Mouse (Mus musculus) intestine, embryonic 16.5 days (tissue): ENCODE measurements around the gene Tspan14. TPM values are rescaled to one million over a fixed set of nuclear protein-coding genes. Genes with fewer than 3 reads are reported as not detected.
A peak's percentile ranks its signal among the peaks of the same experiment; 100 is the strongest.

ENCODE experiments used
- ATAC-seq: fragments of 200-750 bp; cut with Nextera tagmentation; 2 replicates; pipeline ENCODE4 v1.8.0; 2017; ENCODE audit warnings: moderate TSS enrichment, moderate library complexity
- H3K27ac ChIP-seq: fragments of 300-500 bp; sonication (generic); 2 replicates; pipeline ENCODE4 v1.5.1; 2014; ENCODE audit warnings: mild to moderate bottlenecking, low read length
- H3K27me3 ChIP-seq: fragments of 300-500 bp; sonication (generic); replicated peaks from 2 replicates; pipeline ENCODE4 v1.6.1; 2014; ENCODE audit warnings: low read length, control low read depth, mixed read lengths; ENCODE audit not compliant: control insufficient read depth, insufficient read depth
- H3K36me3 ChIP-seq: fragments of 300-500 bp; sonication (generic); 2 replicates; pipeline ENCODE4 v1.6.1; 2014; ENCODE audit warnings: low read length, control low read depth; ENCODE audit not compliant: control insufficient read depth, insufficient read depth
- H3K4me1 ChIP-seq: fragments of 300-500 bp; sonication (generic); 2 replicates; pipeline ENCODE4 v1.6.1; 2014; ENCODE audit warnings: low read length, control low read depth, mixed read lengths; ENCODE audit not compliant: control insufficient read depth, insufficient read depth
- H3K4me2 ChIP-seq: fragments of 300-500 bp; sonication (generic); 2 replicates; pipeline ENCODE4 v1.6.1; 2014; ENCODE audit warnings: low read depth, low read length, control low read depth
- H3K4me3 ChIP-seq: fragments of 300-500 bp; sonication (generic); 2 replicates; pipeline ENCODE4 v1.5.1; 2014; ENCODE audit warnings: mild to moderate bottlenecking, low read length
- H3K9ac ChIP-seq: fragments of 300-500 bp; sonication (generic); 2 replicates; pipeline ENCODE4 v1.6.1; 2014; ENCODE audit warnings: low read depth, low read length
- H3K9me3 ChIP-seq: fragments of 300-500 bp; sonication (generic); 2 replicates; pipeline ENCODE4 v1.6.1; 2016; ENCODE audit warnings: low read length, control low read depth; ENCODE audit not compliant: control insufficient read depth
- WGBS: fragments of 180-500 bp; shearing (Covaris S2); extraction: QIAGEN DNeasy Blood & Tissue Kit; methylation state at CpG from one replicate; pipeline ENCODE4 v1.1.7; 2014; 5-methylcytosine and 5-hydroxymethylcytosine counted together
- polyA plus RNA-seq: library from polyadenylated mRNA; unstranded; fragments of >200 nt; fragmentation: Nextera tagmentation; extraction: Ambion mirVana; gene quantifications from 2 replicates; pipeline ENCODE4 v1.2.1, GENCODE M21; 2015

Gene Tspan14
- 65.0 and 65.6 TPM in 2 replicates for polyA plus RNA-seq

DNA sequence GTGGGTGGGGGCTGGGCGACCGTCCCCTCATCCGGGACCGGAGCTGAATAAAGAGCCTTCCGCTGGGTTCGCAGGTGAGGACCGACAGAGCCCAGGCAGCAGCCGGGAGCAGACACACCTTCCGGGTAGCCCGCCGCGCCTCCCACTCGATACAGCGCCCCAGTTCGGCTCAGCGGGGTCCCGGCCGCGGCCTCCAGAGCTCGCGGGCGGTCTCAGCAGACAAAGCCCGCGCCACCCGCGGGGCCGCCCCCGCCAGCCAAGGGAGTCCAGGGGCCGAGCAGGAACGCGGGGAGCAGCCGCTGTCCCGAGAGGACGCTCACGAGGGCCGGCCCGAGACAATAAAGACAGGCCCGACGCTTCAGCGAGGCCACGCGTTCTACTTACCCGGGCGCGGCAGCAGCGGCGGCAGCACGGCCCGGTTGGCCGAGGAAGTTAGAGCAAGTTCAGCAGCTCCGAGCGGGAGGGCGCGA lies at the start of gene Tspan14:
Tspan14 (minus strand) TSS at position 416 of the 470 bp plus-strand sequence.
- H3K4me2 ChIP-seq, result peak within 1 kb of the TSS; percentile 91
- H3K36me3 ChIP-seq, result no peaks in the 10 kb centered on the region
- H3K4me3 ChIP-seq, result peak within 1 kb of the TSS; percentile 82
- H3K27ac ChIP-seq, result peak within 1 kb of the TSS; percentile 96
- H3K4me1 ChIP-seq, result peaks cover 35% of the 10 kb centered on the region
- no peaks in the 10 kb centered on the region for H3K9me3 ChIP-seq
- ATAC-seq, result peak; percentile 66
- under 1% methylated on average over 53 of the region's 54 CpGs for WGBS
- H3K27me3 ChIP-seq, result no peaks in the 10 kb centered on the region
- peak within 1 kb of the TSS; percentile 89 for H3K9ac ChIP-seq

DNA sequence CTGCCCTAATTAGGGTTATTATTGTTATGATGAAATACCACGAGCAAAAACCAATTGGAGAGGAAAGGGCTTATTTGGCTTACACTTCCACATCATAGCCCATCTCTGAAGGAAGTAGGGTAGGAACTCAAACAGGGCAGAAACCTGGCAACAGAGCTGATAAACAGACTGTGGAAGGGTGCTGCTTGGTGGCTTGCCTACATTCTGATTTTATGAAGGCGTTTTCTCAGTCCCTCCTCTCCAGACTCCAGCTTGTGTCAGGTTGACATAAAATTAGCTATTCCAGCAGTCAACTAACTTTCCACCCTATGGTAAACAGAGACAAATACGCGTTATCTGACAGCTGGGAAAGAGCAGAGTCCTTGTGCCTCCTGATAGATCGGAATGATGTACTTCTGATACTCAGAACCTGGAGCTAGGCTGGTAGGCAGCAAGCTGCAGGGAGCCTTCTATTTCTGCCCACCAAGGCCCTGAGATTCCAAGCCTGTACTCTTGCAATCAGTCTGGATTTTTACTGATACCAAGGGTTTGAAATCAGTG lies 48.2 kb upstream of the Tspan14 start:
- Histone ChIP-seq H3K4me1 (peaks cover 7% of the 10 kb centered on the region; the same call in 1 of the 2 replicates), H3K4me2 (no peak overlapping the region), H3K9me3 (no peaks in the 10 kb centered on the region), H3K9ac (no peak overlapping the region), H3K27me3 (no peaks in the 10 kb centered on the region), H3K4me3 (no peak overlapping the region), H3K27ac (no peak overlapping the region), H3K36me3 (no peaks in the 10 kb centered on the region)
- WGBS, result 52% methylated on average over 5 of the region's 5 CpGs
- no peak for ATAC-seq

DNA sequence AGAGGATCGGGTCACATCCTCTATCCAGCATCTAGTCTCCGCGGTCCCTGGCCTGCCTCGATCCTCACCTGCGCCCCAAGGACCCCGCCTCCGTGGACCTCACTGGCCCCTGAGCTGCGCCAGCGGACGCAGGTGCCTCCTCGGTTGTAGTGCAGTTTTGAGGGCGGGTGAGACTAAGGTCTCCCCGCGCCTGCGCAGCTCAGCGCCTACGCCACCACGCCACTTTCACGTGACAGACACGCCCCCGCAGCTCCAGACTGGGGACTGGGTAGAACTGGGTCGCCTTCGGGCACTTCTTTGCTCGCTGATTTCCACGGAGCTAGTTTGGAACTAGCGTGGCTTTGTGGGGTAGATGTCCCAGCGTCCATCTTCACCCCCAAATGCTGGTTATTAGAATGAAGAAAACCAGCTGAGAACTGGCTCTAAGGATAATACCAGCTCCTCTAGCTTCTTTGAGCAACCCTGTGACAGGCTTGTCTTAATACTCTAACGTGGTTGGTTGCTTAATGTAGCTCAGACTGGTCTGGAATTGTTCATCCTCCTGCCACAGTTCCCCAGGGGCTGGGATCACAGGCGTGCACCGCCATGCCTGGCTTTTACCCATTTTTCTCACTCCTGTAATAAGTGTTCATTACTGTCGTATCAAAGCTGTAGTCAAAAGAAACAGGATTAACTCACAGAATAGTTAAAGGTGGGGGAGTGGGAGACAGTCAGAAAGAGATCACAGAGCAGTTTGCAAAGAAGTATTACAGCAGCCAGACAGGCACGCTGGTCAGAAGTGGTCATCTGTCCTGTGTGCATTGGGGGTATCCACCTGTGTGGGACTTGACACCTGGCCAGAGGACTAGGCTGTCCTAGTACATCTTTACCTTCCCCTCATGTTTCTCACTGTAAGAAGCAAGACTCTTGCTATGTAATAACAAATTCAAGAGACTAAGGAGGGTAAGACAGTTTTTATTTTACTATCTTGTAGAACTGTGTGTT lies 47.3 kb upstream of the Tspan14 start, which contains the start of gene Fam213a:
Fam213a (minus strand) TSS at position 159 of the 984 bp plus-strand sequence.
- no peaks in the 10 kb centered on the region for H3K36me3 ChIP-seq
- ATAC-seq, result peak; percentile 97
- peak within 1 kb of the TSS; percentile 53 for H3K27ac ChIP-seq
- H3K4me3 ChIP-seq, result peak within 1 kb of the TSS; percentile 63
- peak within 1 kb of the TSS; percentile 78 for H3K9ac ChIP-seq
- H3K4me1 ChIP-seq, result peaks cover 7% of the 10 kb centered on the region; the same call in 1 of the 2 replicates
- peak within 1 kb of the TSS; percentile 88 for H3K4me2 ChIP-seq
- no peaks in the 10 kb centered on the region for H3K9me3 ChIP-seq
- WGBS, result 3% methylated on average over 32 of the region's 32 CpGs
- H3K27me3 ChIP-seq, result no peaks in the 10 kb centered on the region

DNA sequence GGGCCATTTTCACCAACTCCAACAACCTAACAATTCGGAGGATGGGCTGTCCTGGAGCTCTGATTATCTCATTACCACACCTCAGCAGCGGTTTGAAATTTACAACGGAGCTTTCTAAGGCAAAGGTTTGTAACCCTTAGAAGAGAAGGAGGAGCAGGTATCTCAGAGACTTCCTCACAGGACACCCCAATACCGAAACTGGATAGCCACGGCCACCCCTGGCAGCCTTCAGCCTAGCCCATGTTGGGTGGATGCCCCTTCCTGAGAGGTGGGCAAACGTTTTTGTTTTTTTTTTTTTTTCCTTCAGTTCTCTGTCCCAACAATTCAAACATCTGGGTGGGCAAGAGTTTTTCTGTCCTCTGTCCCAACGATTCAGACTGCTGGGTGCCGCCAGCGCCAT lies 46.5 kb upstream of the Tspan14 start:
- no peak overlapping the region for H3K27ac ChIP-seq
- WGBS, result 17% methylated on average over 9 of the region's 9 CpGs
- peak overlapping the region; percentile 78 for H3K9ac ChIP-seq
- H3K4me2 ChIP-seq, result peak overlapping the region; percentile 88
- no peaks in the 10 kb centered on the region for H3K27me3 ChIP-seq
- no peaks in the 10 kb centered on the region for H3K9me3 ChIP-seq
- no peaks in the 10 kb centered on the region for H3K36me3 ChIP-seq
- H3K4me1 ChIP-seq, result peaks cover 12% of the 10 kb centered on the region
- peak; percentile 3; the same call in 1 of the 2 replicates for ATAC-seq
- peak overlapping the region; percentile 63 for H3K4me3 ChIP-seq

DNA sequence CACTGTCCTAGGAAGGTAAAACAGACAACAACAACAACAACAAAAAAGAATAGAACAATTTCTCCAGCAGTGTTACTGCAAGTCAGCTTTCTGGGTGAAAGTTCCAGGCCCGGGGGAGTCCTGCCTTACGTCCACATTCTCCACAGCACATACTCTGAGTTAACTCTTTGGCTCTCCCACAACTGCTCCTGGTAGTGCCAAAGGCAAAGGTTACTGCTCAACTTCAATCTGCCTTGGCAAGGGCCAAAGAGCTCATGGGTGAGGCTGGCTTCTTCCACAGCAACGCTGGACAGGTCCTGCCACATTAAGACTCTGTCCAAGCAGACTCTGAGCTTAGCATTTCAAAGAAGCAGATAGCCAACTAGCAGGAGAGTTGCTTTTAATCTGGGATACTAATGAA lies 45.3 kb upstream of the Tspan14 start:
- WGBS, result 68% methylated on average over 3 of the region's 3 CpGs
- no peak for ATAC-seq
- Histone ChIP-seq H3K27me3 (no peaks in the 10 kb centered on the region), H3K9me3 (no peaks in the 10 kb centered on the region), H3K4me3 (no peak overlapping the region), H3K4me1 (peaks cover 19% of the 10 kb centered on the region), H3K9ac (no peak overlapping the region), H3K27ac (no peak overlapping the region), H3K36me3 (no peaks in the 10 kb centered on the region), H3K4me2 (no peak overlapping the region)

DNA sequence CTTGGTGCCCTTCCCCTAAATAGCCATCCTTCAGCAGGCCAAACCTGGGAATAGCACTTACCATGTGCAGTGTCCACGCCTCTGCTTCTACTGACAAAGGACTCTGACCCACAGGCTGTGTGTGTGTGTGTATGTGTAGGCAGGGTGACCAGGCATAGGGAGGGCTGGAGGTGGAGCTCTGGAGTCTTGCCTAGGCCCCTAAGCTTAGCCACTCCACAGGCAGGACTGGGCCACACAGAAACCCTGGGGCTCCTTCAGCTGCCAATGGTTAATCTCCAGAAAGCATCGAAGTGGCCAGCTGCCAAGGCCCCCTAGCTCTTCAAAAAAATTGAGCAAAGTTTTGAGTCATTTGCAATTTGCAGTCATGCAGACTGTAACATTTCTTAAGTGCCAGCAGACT lies 41.5 kb upstream of the Tspan14 start:
- H3K4me1 ChIP-seq, result peaks cover 24% of the 10 kb centered on the region
- WGBS, result 27% methylated on average over 2 of the region's 2 CpGs
- no peak overlapping the region for H3K9ac ChIP-seq
- ATAC-seq, result peak; percentile 91
- H3K4me3 ChIP-seq, result no peak overlapping the region
- no peaks in the 10 kb centered on the region for H3K36me3 ChIP-seq
- no peaks in the 10 kb centered on the region for H3K27me3 ChIP-seq
- no peaks in the 10 kb centered on the region for H3K9me3 ChIP-seq
- no peak overlapping the region for H3K4me2 ChIP-seq
- 0 out of 2 replicates have a peak overlapping the region, but pooled peaks have one; percentile 13 for H3K27ac ChIP-seq

DNA sequence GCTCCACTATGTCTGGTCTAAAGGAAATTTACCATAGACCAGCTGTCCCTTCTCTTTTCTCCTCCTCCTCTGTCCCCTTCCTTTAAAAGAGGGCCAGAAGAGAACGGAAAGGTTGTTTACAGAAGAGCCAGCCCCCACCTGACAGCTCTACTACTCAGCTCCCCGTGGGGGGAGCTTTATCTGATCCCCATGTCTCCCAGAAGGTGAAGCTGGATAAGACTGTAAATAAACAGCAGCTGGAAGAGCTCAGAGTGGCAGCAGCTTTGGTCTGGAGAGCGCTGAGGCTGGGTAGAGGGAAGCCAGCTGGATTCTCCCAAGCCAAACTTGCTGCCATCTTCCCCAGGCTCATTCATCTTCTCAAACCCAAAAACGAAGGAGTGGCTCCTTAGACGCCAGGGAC lies 41.0 kb upstream of the Tspan14 start:
- Histone ChIP-seq H3K4me1 (peaks cover 24% of the 10 kb centered on the region), H3K4me2 (no peak overlapping the region), H3K36me3 (no peaks in the 10 kb centered on the region), H3K27ac (0 out of 2 replicates have a peak overlapping the region, but pooled peaks have one; percentile 13), H3K9me3 (no peaks in the 10 kb centered on the region), H3K9ac (no peak overlapping the region), H3K4me3 (no peak overlapping the region), H3K27me3 (no peaks in the 10 kb centered on the region)
- ATAC-seq, result peak; percentile 70
- WGBS, result 19% methylated on average over 5 of the region's 5 CpGs

DNA sequence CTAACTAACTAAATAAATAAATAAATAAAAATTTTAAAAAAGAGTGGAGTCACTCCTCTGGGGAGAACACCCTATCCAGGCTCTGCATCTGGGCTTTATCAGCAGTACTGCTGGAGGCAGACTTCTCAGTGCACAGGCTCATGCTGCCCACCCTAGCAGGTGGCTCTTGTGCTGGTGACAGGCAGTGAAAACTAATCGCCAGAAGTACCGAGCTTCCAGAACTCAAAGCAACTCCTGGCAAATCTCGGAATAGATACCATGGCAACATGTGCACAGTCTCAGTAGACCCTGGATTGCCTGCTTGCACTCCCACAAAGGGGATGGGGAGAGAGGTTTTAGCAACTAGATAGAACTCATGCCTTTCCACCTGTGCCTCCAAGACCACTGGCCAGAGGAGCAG lies 40.3 kb upstream of the Tspan14 start:
- Histone ChIP-seq H3K4me2 (no peak overlapping the region), H3K27me3 (no peaks in the 10 kb centered on the region), H3K4me3 (no peak overlapping the region), H3K27ac (no peak overlapping the region), H3K4me1 (peaks cover 24% of the 10 kb centered on the region), H3K9me3 (no peaks in the 10 kb centered on the region), H3K9ac (no peak overlapping the region), H3K36me3 (no peaks in the 10 kb centered on the region)
- peak; percentile 39; the same call in 1 of the 2 replicates for ATAC-seq
- 29% methylated on average over 3 of the region's 3 CpGs for WGBS

DNA sequence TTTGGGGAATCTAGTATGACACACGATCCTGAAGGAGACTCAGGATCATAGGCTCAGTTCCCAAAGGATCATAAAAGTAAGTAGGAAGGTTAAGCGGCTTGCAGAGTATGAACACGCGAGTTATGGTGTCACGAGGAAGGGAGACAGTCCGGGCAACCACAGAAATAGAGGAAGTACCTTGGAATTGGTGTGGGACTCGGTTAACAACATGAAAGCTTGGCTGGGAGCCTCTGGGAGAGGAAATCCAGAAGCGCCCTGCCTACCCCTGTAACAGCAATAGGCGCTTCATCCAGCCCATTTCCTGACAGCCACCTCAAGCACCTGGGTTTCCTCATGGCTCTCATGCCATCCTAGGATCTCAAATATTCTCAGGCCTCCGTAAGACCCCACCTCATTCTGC lies 39.7 kb upstream of the Tspan14 start:
- Histone ChIP-seq H3K4me3 (no peak overlapping the region), H3K4me1 (peaks cover 22% of the 10 kb centered on the region), H3K4me2 (no peak overlapping the region), H3K27ac (no peak overlapping the region), H3K9me3 (no peaks in the 10 kb centered on the region), H3K9ac (no peak overlapping the region), H3K36me3 (no peaks in the 10 kb centered on the region; the same call in 1 of the 2 replicates), H3K27me3 (no peaks in the 10 kb centered on the region)
- WGBS, result 78% methylated on average over 10 of the region's 10 CpGs
- ATAC-seq, result no peak
